Mouse (Mus musculus): ENCODE measurements around the gene Pcyt2. TPM values are rescaled to one million over a fixed set of nuclear protein-coding genes. Genes with fewer than 3 reads are reported as not detected.

Pcyt2 gene
- polyA plus RNA-seq, 1 experiment from 2014 or later = 142 TPM

- Histone ChIP-seq H3K4me1 (peaks cover 22% of the 10 kb centered on the region), H3K4me3 (peak within 1 kb of the TSS; percentile 39), H3K27me3 (replicated peaks; ENCODE audit: low read depth, poor library complexity, severe bottlenecking) (peaks cover 41% of the 10 kb centered on the region), H3K36me3 (replicated peaks) (no peaks in the 10 kb centered on the region), H3K9me3 (no peaks in the 10 kb centered on the region), H3K27ac (replicated peaks) (no peak within 1 kb of the TSS)
- DNase-seq (ENCODE audit: low spot score) = peak; percentile 50
- 4% methylated on average over 13 of the region's 13 CpGs for WGBS
Observed at GRCm38 (mm10) chr11:120648001-120648476, 30.3 kb upstream of the Pcyt2 start, which contains the start of gene Myadml2. Gene Myadml2 (minus strand): TSS chr11:120648158.

DNA sequence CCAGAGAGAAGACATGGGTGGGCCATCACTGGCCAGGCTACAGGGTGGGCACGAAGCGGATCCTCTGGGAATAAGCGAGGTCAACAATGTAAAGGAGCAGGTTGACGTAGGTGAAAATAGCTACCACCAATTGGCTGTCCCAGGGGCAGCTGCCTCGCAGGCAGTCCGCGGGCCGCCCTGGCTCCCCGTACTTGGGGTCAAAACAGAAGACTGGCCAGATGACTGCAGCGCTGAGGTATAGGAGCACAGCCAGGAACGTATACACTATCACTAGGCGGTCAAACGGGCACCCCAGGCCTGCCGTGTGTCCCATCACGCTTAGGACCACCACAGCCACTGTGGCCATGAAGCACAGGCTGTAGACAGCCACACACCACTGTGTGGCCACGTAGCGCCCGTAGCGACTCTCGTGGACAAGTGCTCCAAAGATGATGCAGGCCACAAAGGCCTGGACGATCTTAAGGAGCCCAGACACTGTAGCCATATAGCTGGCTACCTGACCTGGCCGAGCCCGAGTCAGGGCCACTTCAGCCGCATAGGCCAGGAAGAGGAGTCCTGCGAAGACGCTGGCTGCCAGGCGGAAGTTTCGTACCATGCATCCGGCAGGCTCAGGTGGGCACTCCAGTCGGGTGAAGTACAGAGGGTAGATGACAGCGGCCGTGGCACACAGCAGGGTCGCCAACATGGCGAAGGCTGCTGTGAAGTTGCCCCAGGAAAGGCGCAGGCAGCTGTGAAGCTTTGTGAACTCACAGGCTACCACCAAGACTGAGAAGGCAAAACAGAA is 29.5 kb upstream of the Pcyt2 start:
- peaks cover 49% of the 10 kb centered on the region for H3K27me3 ChIP-seq (replicated peaks; ENCODE audit: low read depth, poor library complexity, severe bottlenecking)
- no peak for DNase-seq (ENCODE audit: low spot score)
- no peaks in the 10 kb centered on the region for H3K36me3 ChIP-seq (replicated peaks)
- peaks cover 30% of the 10 kb centered on the region for H3K4me1 ChIP-seq
- no peaks in the 10 kb centered on the region for H3K9me3 ChIP-seq
- no peak overlapping the region for H3K27ac ChIP-seq (replicated peaks)
- 81% methylated on average over 35 of the region's 35 CpGs for WGBS
- H3K4me3 ChIP-seq = peak overlapping the region; percentile 39; the same call in 1 of the 2 replicates

- Histone ChIP-seq H3K36me3 (replicated peaks) (no peaks in the 10 kb centered on the region), H3K9me3 (no peaks in the 10 kb centered on the region), H3K4me1 (peaks cover 43% of the 10 kb centered on the region), H3K27ac (replicated peaks) (peak within 1 kb of the TSS; percentile 83), H3K27me3 (replicated peaks; ENCODE audit: low read depth, poor library complexity, severe bottlenecking) (peaks cover 55% of the 10 kb centered on the region), H3K4me3 (peak within 1 kb of the TSS; percentile 68)
- DNase-seq (ENCODE audit: low spot score) = peak; percentile 96
- under 1% methylated on average over 15 of the region's 15 CpGs for WGBS
Observed at GRCm38 (mm10) chr11:120643601-120643987, 25.9 kb upstream of the Pcyt2 start, which contains the start of gene Pycr1. Gene Pycr1 (minus strand): TSS chr11:120643769.

GRCm38 (mm10) chr11:120642939-120643600 is 25.3 kb upstream of the Pcyt2 start:
- H3K4me1 ChIP-seq = peaks cover 39% of the 10 kb centered on the region
- H3K27ac ChIP-seq (replicated peaks) = peak overlapping the region; percentile 83
- no peaks in the 10 kb centered on the region for H3K36me3 ChIP-seq (replicated peaks)
- H3K27me3 ChIP-seq (replicated peaks; ENCODE audit: low read depth, poor library complexity, severe bottlenecking) = peaks cover 52% of the 10 kb centered on the region
- no peak for DNase-seq (ENCODE audit: low spot score)
- H3K9me3 ChIP-seq = no peaks in the 10 kb centered on the region
- peak overlapping the region; percentile 68 for H3K4me3 ChIP-seq
- WGBS = 4% methylated on average over 18 of the region's 18 CpGs

- DNase-seq (ENCODE audit: low spot score) = no peak
- no peaks in the 10 kb centered on the region for H3K9me3 ChIP-seq
- 90% methylated on average over 8 of the region's 8 CpGs for WGBS
Observed at GRCm38 (mm10) chr11:120641869-120642268, 24.1 kb upstream of the Pcyt2 start.

DNA sequence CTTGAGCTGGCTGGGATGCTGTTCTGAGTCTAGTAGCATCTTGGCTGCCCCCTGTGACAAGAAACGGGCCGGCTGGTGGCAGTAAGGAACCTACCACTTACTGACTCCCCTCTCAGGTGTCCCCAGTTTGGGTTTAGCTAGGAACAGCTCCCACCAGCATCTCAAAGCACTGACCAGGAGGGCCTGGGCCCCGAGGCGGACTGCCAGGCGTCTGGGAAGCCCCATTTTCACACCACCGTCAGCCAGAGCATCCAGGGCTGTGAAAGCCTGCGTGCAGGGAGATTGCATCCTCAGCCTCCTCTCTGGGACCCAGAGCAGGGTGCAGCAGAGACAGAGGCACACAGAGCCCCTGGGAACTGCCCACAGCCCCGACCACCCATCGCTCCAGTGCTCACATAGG is 23.5 kb upstream of the Pcyt2 start:
- Histone ChIP-seq H3K27me3 (replicated peaks; ENCODE audit: low read depth, poor library complexity, severe bottlenecking) (peaks cover 34% of the 10 kb centered on the region), H3K4me1 (peaks cover 31% of the 10 kb centered on the region), H3K36me3 (replicated peaks) (no peaks in the 10 kb centered on the region), H3K4me3 (no peak overlapping the region), H3K27ac (replicated peaks) (0 out of 2 replicates have a peak overlapping the region, but pooled peaks have one; percentile 5), H3K9me3 (no peaks in the 10 kb centered on the region)
- 62% methylated on average over 9 of the region's 9 CpGs for WGBS
- DNase-seq (ENCODE audit: low spot score) = no peak

More at GRCm38 (mm10) chr11:120641869-120642268, 24.1 kb upstream of the Pcyt2 start:
- no peaks in the 10 kb centered on the region for H3K36me3 ChIP-seq (replicated peaks)
- H3K27ac ChIP-seq (replicated peaks) = no peak overlapping the region
- no peak overlapping the region; the same call in 1 of the 2 replicates for H3K4me3 ChIP-seq
- H3K27me3 ChIP-seq (replicated peaks; ENCODE audit: low read depth, poor library complexity, severe bottlenecking) = peaks cover 40% of the 10 kb centered on the region
- peaks cover 31% of the 10 kb centered on the region for H3K4me1 ChIP-seq

DNA sequence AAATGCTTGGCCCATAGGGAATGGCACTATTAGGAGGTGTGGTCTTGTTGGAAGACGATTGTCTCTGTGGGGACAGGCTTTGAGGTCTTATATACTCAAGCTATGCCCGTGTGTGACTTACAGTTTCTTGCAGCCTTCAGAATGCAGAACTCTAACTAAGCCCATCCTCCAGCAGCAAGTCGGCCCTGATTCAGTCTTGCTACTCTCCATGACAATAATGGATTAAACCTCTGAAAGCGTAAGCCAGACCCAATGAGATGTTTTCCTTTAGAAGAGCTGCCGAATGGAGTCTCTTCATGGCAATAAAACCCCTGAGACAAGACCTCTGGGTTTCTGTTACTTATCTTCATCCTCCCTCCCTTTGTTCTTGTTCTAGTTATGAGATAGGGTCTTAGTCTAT is 17.1 kb upstream of the Pcyt2 start:
- Histone ChIP-seq H3K9me3 (no peaks in the 10 kb centered on the region), H3K4me3 (no peak overlapping the region), H3K27me3 (replicated peaks; ENCODE audit: low read depth, poor library complexity, severe bottlenecking) (no peaks in the 10 kb centered on the region), H3K36me3 (replicated peaks) (peaks cover 7% of the 10 kb centered on the region), H3K4me1 (peaks cover 32% of the 10 kb centered on the region), H3K27ac (replicated peaks) (no peak overlapping the region)
- no peak for DNase-seq (ENCODE audit: low spot score)
- WGBS = 84% methylated on average over 5 of the region's 5 CpGs

GRCm38 (mm10) chr11:120633520-120634343 is 16.0 kb upstream of the Pcyt2 start, which contains the start of gene Mafg:
Gene Mafg (minus strand): TSS chr11:120633600.
- Histone ChIP-seq H3K36me3 (replicated peaks) (peaks cover 18% of the 10 kb centered on the region), H3K27me3 (replicated peaks; ENCODE audit: low read depth, poor library complexity, severe bottlenecking) (no peaks in the 10 kb centered on the region), H3K27ac (replicated peaks) (peak within 1 kb of the TSS; percentile 97), H3K4me1 (peaks cover 39% of the 10 kb centered on the region), H3K4me3 (peak within 1 kb of the TSS; percentile 99), H3K9me3 (no peaks in the 10 kb centered on the region)
- DNase-seq (ENCODE audit: low spot score) = peak; percentile 97
- WGBS = 11% methylated on average over 58 of the region's 58 CpGs

- Histone ChIP-seq H3K4me3 (peak overlapping the region; percentile 99), H3K36me3 (replicated peaks) (peaks cover 24% of the 10 kb centered on the region), H3K27ac (replicated peaks) (peak overlapping the region; percentile 97), H3K4me1 (peaks cover 39% of the 10 kb centered on the region), H3K9me3 (no peaks in the 10 kb centered on the region), H3K27me3 (replicated peaks; ENCODE audit: low read depth, poor library complexity, severe bottlenecking) (no peaks in the 10 kb centered on the region)
- peak; percentile 78 for DNase-seq (ENCODE audit: low spot score)
- WGBS = under 1% methylated on average over 116 of the region's 116 CpGs
Observed at GRCm38 (mm10) chr11:120632559-120633519, 15.1 kb upstream of the Pcyt2 start.

DNA sequence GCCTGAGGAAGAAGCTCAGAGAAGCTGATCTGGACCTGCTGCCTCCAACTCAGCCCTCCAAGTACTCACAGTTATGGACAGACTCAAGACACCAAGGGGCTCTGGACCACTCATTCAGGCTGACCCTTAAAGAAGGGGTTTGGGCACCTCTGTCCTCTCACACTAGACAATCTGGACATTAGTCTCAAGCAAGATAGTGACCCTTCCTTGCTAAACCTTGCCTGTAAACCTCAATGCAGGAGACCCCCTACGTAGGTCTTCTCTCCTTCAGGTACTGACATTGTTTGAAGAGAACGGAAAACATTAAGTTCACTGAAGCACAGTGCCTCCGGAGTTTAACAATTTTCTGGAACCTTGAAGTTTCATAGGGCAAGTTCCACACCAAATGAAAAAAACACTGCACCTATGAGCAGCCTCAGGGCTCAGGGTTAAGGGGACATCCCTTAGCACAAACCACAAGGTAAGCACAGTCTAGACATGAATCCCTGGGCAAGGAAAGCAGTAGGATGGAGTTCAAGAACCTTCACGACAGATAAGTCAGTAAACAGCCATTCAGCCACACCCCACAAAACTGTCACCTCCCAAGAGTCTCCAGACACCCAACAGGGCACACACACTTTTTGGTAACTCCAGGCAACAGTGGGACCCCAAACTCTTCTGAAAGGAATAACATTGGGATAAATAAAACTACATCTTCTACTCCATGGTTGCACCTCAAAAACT is 14.2 kb upstream of the Pcyt2 start:
- DNase-seq (ENCODE audit: low spot score) = no peak
- Histone ChIP-seq H3K27me3 (replicated peaks; ENCODE audit: low read depth, poor library complexity, severe bottlenecking) (no peaks in the 10 kb centered on the region), H3K27ac (replicated peaks) (peak overlapping the region; percentile 97), H3K36me3 (replicated peaks) (peaks cover 34% of the 10 kb centered on the region), H3K4me3 (peak overlapping the region; percentile 99), H3K9me3 (no peaks in the 10 kb centered on the region), H3K4me1 (peaks cover 39% of the 10 kb centered on the region)
- WGBS = 71% methylated on average over 4 of the region's 4 CpGs

Measured in embryonic facial prominence, embryonic 10.5 days (tissue).